Mouse (Mus musculus): ENCODE measurements around the gene Sez6l2. TPM values are rescaled to one million over a fixed set of nuclear protein-coding genes. Genes with fewer than 3 reads are reported as not detected.
A peak's percentile ranks its signal among the peaks of the same experiment; 100 is the strongest.

The Sez6l2 gene
- polyA plus RNA-seq, 1 experiment from 2014 or later, result 0.43 TPM

GRCm38 (mm10) chr7:127016486-127016938 is 66.1 kb downstream of the Sez6l2 start:
- H3K9me3 ChIP-seq (ENCODE audit: low read length), result no peaks in the 10 kb centered on the region
- H3K9ac ChIP-seq (replicated peaks), result peak overlapping the region; percentile 72
- H3K27me3 ChIP-seq (ENCODE audit: insufficient read depth, low read length), result no peaks in the 10 kb centered on the region
- peaks cover 42% of the 10 kb centered on the region for H3K4me1 ChIP-seq (ENCODE audit: insufficient read depth)
- H3K27ac ChIP-seq (ENCODE audit: low read depth), result peak overlapping the region; percentile 87
- peak overlapping the region; percentile 83 for H3K4me2 ChIP-seq (ENCODE audit: low read depth, low read length)
- peaks cover 8% of the 10 kb centered on the region; the same call in 1 of the 2 replicates for H3K36me3 ChIP-seq (replicated peaks; ENCODE audit: insufficient read depth, low read length)
- ATAC-seq (peak; percentile 42), DNase-seq (peak; percentile 69)
- H3K4me3 ChIP-seq (ENCODE audit: low read depth, low read length), result peak overlapping the region; percentile 73
- TF ChIP-seq CTCF (IDR thresholded peaks at IDR 0.05; ENCODE audit: low read depth) (no peak), EP300 (IDR thresholded peaks at IDR 0.05; ENCODE audit: low read depth) (no peak)
- WGBS (ENCODE audit: insufficient replicate concordance), result under 1% methylated on average over 22 of the region's 22 CpGs

- ATAC-seq (peak; percentile 90), DNase-seq (peak; percentile 97)
- Histone ChIP-seq H3K27ac (ENCODE audit: low read depth) (peak within 1 kb of the TSS; percentile 87), H3K4me2 (ENCODE audit: low read depth, low read length) (peak within 1 kb of the TSS; percentile 83), H3K27me3 (ENCODE audit: insufficient read depth, low read length) (no peaks in the 10 kb centered on the region), H3K36me3 (replicated peaks; ENCODE audit: insufficient read depth, low read length) (peaks cover 9% of the 10 kb centered on the region), H3K4me3 (ENCODE audit: low read depth, low read length) (peak within 1 kb of the TSS; percentile 73), H3K9ac (replicated peaks) (peak within 1 kb of the TSS; percentile 72), H3K9me3 (ENCODE audit: low read length) (no peaks in the 10 kb centered on the region), H3K4me1 (ENCODE audit: insufficient read depth) (peaks cover 49% of the 10 kb centered on the region)
- WGBS (ENCODE audit: insufficient replicate concordance), result 4% methylated on average over 39 of the region's 39 CpGs
- peak; percentile 95 for TF ChIP-seq CTCF (IDR thresholded peaks at IDR 0.05; ENCODE audit: low read depth)
- TF ChIP-seq EP300 (IDR thresholded peaks at IDR 0.05; ENCODE audit: low read depth), result peak; percentile 25; the same call in 1 of the 2 replicates
Measured at GRCm38 (mm10) chr7:127016971-127017949, 66.9 kb downstream of the Sez6l2 start, which contains the start of gene Pagr1a. Gene Pagr1a, minus strand, starts transcription at chr7:127017352.

GRCm38 (mm10) chr7:127017950-127018345 is 67.6 kb downstream of the Sez6l2 start:
- no peak for TF ChIP-seq EP300 (IDR thresholded peaks at IDR 0.05; ENCODE audit: low read depth)
- TF ChIP-seq CTCF (IDR thresholded peaks at IDR 0.05; ENCODE audit: low read depth), result no peak
- peaks cover 55% of the 10 kb centered on the region for H3K4me1 ChIP-seq (ENCODE audit: insufficient read depth)
- DNase-seq, result no peak
- no peak overlapping the region for H3K27ac ChIP-seq (ENCODE audit: low read depth)
- ATAC-seq, result no peak
- H3K9ac ChIP-seq (replicated peaks), result no peak overlapping the region
- no peaks in the 10 kb centered on the region for H3K9me3 ChIP-seq (ENCODE audit: low read length)
- H3K4me3 ChIP-seq (ENCODE audit: low read depth, low read length), result no peak overlapping the region
- H3K36me3 ChIP-seq (replicated peaks; ENCODE audit: insufficient read depth, low read length), result peaks cover 14% of the 10 kb centered on the region
- H3K4me2 ChIP-seq (ENCODE audit: low read depth, low read length), result no peak overlapping the region
- H3K27me3 ChIP-seq (ENCODE audit: insufficient read depth, low read length), result no peaks in the 10 kb centered on the region
- 48% methylated on average over 6 of the region's 6 CpGs for WGBS (ENCODE audit: insufficient replicate concordance)

GRCm38 (mm10) chr7:127018416-127019305 is 68.3 kb downstream of the Sez6l2 start:
- Histone ChIP-seq H3K4me1 (ENCODE audit: insufficient read depth) (peaks cover 57% of the 10 kb centered on the region), H3K4me3 (ENCODE audit: low read depth, low read length) (no peak overlapping the region), H3K36me3 (replicated peaks; ENCODE audit: insufficient read depth, low read length) (peaks cover 19% of the 10 kb centered on the region), H3K9me3 (ENCODE audit: low read length) (no peaks in the 10 kb centered on the region), H3K4me2 (ENCODE audit: low read depth, low read length) (no peak overlapping the region), H3K27me3 (ENCODE audit: insufficient read depth, low read length) (no peaks in the 10 kb centered on the region), H3K9ac (replicated peaks) (no peak overlapping the region), H3K27ac (ENCODE audit: low read depth) (no peak overlapping the region; the same call in 1 of the 2 replicates)
- ATAC-seq (no peak), DNase-seq (no peak)
- TF ChIP-seq EP300 (IDR thresholded peaks at IDR 0.05; ENCODE audit: low read depth), result no peak
- TF ChIP-seq CTCF (IDR thresholded peaks at IDR 0.05; ENCODE audit: low read depth), result no peak
- 82% methylated on average over 14 of the region's 15 CpGs for WGBS (ENCODE audit: insufficient replicate concordance)

- ATAC-seq (no peak), DNase-seq (no peak)
- H3K9ac ChIP-seq (replicated peaks), result no peak overlapping the region; the same call in 1 of the 2 replicates
- H3K4me2 ChIP-seq (ENCODE audit: low read depth, low read length), result no peak overlapping the region
- H3K4me1 ChIP-seq (ENCODE audit: insufficient read depth), result peaks cover 61% of the 10 kb centered on the region
- no peaks in the 10 kb centered on the region for H3K27me3 ChIP-seq (ENCODE audit: insufficient read depth, low read length)
- H3K36me3 ChIP-seq (replicated peaks; ENCODE audit: insufficient read depth, low read length), result peaks cover 27% of the 10 kb centered on the region
- no peak overlapping the region for H3K4me3 ChIP-seq (ENCODE audit: low read depth, low read length)
- H3K9me3 ChIP-seq (ENCODE audit: low read length), result no peaks in the 10 kb centered on the region
- H3K27ac ChIP-seq (ENCODE audit: low read depth), result no peak overlapping the region
- 66% methylated on average over 14 of the region's 14 CpGs for WGBS (ENCODE audit: insufficient replicate concordance)
- TF ChIP-seq CTCF (IDR thresholded peaks at IDR 0.05; ENCODE audit: low read depth) (no peak), EP300 (IDR thresholded peaks at IDR 0.05; ENCODE audit: low read depth) (no peak)
Measured at GRCm38 (mm10) chr7:127019306-127019960, 69.1 kb downstream of the Sez6l2 start.

Measured in liver, postnatal 0 days (tissue).